Mouse (Mus musculus) liver (tissue): ENCODE data around the gene Rin1.
A peak's percentile ranks its signal among the peaks of the same experiment; 100 is the strongest.

Experiments
- DNase-seq: peaks from one replicate; pipeline ENCODE4 v3.0.0-alpha.2; 2020; ENCODE audit warnings: mixed read lengths

The Rin1 gene

DNA sequence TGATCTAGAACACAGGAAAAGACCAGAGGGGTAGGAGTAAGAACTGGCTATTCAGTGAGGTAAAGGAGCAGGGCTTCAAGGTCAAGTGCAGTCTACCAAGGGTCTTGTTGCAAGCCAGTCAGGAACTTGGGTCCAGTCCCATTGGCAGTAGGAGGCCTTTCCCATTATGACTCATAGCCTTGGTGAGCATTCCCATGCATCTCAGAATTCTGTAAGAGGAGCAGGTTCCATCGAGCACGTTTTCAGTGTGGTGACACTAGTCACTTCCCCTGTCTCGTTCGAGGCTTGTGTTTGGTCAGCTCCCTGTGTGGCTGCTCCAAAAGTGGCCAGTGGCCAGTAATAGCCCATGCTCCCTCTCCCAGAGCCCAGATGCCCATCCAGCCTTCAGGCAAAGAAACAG lies 4.8 kb upstream of the Rin1 start:
- no peak for DNase-seq

DNA sequence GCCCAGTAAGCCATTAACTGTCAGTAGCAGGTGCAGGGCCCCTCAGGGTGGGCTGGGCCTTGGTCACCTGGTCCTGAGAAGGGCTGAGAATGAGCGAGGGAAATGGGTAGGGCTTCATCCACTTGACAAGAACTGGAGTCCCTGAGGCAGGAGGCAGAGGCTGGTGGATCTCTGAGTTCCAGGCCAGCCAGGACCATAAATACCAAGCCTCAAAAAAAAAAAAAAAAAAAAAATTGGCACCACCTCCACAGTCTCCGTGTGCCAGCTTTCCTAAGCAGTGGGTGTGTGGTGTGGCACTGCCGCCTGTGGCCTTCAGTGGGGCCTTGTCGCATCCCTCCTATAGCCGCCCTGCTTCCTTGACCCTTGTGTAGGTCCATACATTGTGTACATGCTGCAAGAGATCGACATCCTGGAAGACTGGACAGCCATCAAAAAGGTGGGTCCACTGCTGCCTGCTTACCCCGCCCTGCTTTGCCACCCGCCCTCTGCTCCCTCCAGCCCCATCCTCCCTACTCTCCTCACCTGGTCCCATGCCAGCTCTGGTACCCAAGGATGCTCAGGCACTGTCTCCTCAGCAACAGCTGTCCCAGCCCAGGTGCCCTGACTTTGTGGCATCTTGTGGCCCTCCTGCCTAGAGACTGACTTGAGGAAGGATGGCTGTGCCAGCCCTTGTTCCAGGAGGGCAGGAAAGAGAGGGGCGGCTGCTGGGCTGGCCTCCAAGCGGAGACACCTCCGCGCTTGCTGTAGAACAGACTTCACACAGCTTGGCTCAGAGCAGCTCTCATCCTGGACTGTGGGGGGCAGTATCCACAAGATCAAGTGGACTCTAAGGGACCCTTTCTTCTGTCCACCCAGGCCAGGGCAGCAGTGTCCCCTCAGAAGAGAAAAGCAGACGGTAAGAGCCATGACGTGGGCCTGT lies 1.9 kb upstream of the Rin1 start:
- no peak for DNase-seq

DNA sequence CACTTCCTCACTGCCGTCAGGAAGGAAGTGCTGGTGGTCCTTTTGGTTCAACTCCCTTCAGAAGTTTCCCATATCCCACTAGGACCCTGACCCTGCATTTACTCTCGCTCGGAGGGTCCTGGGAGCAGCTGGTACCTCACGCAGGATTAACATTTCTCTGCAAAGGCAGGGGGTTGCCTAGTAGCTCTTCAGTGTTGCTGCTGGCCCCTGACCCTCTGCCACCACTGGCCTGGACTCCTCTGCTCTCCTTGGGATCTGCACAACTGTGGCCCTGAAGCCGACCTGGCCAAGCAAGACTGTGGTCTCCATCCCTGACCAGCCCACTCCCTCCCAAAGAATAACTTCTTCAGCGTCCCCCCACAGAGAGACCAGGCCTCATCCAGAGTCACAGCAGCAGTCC lies 956 bp upstream of the Rin1 start:
- DNase-seq, result no peak

DNA sequence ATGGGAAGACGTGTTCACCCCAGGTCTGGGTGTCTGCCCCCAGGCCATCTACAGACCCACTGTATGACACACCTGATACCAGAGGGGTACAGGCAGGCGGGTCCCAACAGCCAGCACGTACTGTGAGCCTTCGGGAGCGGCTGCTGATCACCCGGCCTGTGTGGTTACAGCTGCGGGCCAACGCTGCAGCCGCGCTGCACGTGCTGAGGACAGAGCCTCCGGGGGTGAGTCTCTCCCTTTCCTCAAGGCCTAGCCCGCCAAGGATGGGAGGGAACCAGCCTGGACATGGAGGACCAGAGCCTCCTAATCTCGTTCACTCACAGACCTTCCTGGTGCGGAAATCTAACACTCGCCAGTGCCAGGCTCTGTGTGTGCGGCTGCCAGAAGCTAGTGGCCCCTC lies 750 bp downstream of the Rin1 start:
- DNase-seq, result peak; percentile 17

DNA sequence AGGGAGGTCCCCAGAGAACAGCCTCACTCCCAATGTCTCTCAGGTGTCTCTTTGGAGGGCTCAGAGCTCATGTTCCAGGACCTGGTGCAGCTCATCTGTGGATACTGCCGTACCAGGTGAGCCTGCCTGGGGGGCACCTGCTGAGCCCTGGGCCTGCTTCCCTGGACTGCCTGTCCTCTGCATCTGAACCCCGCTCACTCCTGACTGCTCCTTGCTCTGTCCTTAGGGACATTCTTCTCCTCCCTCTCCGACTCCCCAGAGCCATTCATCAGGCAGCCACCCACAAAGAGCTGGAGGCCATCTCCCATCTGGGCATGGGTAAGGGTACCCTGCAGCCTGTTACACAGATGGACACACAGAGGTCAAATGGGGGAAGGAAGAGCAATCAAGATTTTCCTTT lies 1.2 kb downstream of the Rin1 start:
- no peak for DNase-seq

DNA sequence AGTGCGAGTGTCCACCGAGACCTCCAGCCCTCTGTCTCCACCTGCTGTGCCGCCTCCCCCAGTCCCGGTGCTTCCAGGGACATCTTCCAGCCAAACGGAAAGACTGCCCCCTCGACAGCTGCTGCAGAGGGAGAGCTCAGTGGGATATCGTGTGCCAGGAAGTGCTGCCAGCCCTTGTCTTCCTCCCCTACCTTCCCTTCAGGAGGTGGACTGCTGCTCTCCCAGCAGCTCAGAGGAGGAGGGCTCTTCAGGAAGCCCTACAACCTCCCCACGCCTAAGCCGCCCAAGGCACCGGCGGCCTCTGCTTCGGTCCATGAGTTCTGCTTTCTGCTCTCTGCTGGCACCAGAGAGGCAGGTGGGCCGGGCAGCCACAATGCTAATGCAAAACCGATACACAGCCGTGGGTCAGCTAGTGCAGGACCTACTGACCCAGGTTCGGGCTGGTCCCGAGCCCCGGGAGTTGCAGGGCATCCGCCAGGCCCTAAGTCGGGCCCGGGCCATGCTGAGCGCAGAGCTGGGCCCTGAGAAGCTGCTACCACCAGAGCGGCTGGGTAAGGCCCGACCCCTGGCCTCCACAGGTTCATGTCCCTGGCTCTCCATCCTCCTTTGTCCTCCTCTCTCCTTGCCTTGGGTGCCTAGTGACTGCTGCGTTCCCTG lies 2.0 kb downstream of the Rin1 start:
- no peak for DNase-seq

DNA sequence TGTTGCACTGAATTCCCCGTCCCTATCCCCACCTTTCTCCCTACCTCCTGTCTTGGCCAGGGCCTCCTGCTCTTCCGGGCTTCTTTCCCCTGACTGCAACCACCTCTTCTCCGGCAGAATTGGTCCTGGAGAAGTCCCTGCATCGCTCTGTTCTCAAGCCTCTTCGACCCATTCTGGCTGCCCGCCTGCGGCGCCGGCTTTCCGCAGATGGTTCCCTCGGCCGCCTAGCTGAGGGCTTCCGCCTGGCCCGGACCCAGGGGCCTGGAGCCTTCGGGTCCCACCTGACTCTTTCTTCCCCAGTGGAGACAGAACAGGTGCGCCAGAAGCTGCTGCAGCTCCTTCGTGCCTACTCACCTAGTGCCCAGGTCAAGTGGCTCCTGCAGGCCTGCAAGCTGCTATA lies 2.6 kb downstream of the Rin1 start:
- no peak for DNase-seq

DNA sequence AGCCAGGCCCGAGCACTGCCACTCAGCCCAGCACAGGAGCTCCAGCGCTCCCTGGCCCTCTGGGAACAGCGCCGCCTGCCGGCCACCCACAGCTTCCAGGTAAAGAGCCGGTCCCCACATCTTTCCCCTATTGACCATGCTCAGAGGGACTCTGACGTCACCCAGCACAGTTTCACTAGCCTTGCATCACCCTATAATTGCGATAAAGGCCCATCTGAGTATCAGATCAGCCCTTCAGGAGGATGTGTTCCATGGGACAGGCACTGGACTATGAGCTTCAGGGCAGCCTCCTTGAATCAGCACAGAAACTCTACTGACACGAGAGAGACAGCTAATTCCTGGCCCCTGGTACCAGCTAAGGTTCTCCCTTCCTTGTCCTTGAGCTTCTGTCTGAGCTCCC lies 3.6 kb downstream of the Rin1 start:
- peak; percentile 71 for DNase-seq

DNA sequence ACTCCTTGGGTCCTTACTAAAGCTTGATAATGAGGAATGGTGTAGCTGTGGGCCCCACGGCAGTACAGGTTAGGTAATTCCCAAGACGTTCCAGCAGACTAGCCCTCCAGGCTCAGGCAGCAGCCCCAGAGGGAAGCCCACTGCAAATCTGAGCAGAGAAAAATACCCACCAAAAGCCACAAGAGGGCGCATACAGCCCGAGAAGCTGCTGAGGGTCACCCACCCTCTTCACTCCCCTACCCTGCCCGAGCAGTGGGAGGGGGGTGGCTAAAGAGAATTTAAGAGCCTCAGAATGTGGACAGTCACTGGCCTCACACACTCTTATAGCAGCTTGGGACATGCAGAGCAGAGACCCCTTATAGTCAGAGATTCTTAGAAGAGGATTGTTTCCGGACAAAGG lies 6.0 kb downstream of the Rin1 start:
- peak; percentile 42 for DNase-seq

DNA sequence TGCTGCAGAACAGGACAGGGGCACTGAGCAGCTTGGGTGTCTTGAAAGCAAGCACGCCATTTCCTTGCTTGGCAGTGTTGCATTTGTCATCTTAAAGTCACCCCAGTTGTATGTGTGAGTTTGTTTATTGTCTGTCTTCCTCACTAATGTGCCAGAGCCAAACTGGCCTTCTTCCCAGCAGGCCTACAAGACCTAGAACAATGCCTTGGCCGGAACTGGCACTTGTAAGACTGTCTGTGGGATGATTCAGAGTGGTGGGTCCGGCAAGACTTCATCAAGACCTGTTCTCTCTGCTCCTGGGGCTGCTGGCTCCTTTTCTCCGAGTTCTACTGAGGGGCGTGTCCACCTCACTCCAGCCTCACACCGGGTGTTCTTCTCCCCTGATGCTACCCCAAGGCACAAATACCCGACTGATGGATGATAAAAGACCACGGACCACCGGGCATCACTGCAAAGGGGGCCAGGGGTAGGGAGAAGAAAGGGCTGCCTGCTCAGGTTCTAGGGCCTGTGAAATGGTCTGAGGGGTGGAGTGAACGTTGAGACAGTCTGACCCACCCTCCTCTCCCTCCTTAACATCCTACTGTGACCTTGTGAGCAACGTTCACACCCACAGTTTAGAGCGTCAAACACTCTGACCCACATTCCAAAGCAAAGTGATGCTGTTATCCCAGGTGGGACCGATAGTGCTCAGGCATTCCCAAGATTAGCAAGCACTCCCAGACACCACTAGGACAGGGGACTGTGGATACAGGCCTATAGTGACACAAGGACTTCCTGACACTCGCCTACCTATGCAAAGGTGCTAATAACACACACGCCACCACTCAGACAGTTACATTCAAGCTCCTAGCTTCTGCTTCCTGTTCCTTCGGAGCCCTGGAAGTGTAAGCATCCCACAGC lies 7.8 kb downstream of the Rin1 start:
- DNase-seq, result no peak

DNA sequence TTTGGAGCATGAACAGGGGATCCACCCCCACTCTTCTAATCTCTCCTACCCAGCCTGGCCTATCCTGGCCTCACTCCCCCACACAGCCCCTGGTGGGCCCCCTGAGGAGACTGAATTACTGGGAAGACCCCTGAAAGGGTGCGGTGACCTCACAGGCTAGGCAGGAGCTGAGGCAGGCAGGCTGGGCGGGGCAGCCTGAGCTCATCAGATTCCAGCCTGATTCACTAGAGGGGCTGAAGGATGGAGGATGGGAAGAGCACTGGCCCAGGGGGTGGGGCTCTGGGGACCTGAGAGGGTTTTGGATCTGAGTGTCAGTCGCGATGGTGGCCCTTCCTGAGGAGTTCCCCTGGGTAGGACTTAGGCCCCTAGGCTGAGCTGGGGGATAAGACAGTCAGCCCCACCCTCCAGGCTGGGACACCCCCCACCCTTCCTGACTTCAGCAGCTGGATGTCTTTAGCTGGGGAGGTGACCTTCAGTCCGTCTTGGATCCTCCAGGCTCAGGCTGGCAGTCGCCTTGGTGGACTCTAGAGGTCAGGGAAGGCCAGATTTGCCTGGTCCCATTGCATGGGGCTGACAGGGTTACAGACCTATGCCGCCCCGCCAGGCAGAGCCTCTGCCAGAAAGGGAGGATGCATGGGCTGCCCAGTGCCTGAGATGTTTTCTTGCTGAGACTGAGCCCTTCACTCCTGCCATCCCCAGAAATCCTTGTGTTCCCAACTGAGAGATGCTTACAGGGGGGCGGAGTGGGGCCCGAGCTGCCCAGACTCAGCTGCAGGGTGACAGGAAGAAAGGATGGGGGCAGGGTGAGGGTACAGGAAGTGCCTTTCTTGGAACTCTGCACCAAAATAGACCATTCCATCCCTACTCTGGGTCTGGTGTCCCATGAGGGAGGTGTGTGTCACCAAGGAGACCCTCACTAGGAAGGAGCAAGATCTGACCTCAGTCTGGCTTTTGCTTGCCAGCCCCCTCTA lies 8.8 kb downstream of the Rin1 start:
- peak; percentile 38 for DNase-seq

DNA sequence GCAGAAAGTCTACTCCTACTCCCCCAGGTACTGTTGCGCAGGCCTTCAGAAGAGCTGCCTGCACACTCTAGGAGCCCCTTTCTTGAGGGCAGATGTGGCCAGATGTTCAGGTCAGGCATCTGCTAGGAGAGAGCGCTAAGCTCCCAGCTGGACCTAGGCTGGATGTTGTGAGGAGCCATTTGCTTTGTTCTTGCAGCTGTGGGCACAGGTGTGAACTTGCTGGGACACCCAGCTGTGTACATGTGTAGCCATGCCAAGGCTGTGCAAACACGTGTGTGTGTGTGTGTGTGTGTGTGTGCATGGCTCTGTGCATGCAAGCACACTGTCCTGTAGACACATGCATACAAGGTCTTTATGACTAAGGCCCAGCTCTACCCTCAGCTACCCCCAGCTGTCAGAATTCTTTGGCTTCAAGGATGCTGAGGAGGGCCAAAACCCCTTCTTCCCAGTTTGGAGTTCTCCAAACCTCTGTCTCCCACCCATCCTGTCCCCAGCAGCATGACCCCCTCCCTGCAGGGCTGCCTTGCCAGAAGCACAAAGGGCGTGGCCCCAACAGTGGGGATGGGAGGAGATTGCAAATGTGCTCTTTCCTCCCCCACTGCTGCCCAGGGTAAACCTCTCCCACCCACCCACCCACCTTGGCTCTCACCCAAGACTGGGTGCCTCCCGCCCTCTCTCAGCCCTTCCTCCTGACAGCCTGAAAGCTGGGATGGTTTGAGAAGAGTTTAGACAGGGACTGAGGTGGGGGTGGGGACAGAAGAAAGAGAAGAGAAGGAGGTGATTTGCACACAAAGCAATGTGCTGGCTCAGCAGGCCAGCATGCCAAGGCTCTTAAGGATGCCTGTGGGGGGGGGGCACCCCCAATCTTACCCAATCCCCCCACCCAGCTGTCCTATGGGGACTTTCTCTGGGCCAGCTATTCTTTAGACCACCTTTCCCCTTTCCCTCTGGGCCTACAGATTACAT lies 10.4 kb downstream of the Rin1 start:
- DNase-seq, result peak; percentile 48

DNA sequence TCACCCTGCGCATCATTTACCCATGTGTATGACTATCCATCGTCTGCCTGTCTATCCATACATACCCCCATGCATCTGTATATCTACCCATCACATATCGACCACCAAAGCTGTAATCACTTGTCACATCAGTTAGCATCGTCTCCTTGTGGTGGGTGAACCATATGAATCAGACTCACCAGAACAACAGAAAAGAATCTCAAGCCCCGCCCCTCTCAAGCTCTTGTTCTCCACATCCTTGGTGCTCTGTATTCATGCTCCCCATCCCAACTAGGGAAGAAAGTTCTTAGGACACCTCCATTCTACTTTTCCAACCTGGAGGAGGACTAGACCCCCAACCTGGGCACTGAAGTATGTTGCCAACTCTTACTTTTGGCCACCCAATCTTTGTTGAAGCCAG lies 11.8 kb downstream of the Rin1 start:
- no peak for DNase-seq

DNA sequence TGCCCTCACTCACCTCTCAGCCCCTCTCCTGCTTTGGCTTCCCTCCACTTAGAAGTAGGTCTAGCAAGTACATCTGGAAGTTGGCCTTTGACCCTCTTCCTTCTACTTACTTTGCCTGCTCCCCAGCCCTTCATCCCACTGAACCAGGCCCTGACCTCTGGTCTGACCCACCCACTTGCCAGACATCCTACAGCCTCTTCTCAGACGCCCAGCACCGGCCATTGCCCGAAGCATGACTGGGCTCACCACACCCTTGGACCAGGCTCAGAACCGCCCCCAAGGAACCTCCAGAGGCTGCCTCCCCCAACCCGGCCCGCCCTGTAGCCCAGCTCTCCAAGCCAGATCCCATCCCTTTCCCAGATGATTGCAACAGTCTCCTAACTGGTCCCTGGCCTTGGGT lies 12.2 kb downstream of the Rin1 start:
- no peak for DNase-seq

DNA sequence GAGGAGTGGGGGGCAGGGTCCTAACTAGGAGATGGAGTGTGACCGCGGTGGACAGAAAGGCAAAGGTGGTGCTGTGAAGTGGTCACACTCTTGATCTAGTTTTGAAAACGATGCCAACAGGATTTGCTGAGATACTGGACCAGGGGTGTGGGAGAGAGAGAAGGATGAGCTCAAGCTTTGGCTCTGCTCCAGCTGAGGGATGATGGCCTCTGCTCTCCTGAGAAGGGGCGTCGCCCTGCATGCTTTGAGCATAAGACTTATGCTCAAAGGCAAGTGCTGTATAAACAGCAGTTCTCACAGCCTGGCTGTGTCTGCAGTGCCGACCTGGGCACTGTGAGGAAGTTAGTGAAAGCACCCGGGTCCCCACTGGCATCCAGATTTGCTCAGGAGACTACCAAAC lies 14.8 kb downstream of the Rin1 start:
- no peak for DNase-seq

DNA sequence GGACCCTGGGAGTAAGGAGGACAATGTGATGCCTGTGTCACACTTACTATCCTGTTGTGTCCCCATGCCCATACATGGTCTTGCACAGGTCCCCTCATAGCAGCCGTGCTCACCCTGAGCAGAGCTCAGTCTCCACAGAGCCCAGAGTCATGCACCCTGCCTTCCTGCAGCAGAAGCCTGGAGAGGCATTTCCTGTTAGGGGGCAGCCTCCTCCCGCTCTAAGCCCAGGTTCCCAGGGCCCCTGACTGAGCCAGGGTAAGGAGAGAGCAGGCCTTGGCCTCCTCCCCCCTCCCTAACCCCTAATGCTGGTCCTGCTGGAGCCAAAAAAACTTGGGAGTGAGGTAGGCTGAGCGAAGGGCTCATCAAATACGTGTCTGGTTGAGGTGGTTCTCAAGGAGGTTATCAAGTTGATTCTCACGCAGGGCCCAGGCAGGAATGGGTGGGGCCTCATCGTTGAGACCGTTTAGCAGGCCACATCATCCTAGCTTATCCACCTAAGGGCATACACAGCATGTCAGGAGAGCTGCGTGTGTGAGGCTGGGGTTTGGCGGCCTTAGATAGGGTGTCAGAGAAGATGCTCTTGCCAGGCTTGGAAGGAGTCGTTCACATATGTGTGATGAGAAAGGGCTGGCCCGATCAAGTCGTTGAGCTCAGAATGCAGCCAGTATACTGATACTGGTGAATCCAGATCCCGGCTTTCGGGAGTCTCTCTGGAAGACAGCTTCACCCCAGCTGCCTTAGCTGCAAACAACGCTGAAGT lies 16.9 kb downstream of the Rin1 start:
- peak; percentile 80 for DNase-seq

DNA sequence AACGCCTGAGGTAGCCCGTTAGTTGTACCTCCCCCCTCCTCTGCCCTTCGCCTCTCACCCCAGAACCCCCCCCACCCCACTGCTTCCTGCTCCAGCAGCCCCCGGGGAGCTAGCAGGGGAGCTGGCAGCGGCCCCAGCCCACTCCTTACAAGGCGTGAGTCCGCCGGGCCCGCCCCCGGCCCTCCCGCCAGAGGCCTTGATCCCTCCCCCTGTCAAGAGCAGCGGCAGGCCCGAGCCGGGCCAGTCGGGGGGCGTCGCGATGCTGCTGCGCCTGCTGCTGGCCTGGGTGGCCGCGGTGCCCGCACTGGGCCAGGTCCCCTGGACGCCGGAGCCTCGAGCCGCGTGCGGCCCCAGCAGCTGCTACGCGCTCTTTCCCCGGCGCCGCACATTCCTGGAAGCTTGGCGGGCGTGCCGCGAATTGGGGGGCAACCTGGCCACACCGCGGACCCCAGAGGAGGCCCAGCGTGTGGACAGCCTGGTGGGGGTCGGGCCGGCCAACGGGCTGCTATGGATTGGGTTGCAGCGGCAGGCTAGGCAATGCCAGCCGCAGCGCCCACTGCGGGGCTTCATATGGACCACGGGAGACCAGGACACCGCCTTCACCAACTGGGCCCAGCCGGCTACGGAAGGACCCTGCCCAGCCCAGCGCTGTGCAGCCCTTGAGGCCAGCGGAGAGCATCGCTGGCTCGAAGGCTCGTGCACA lies 17.7 kb downstream of the Rin1 start, which contains the start of gene Cd248:
Cd248 (plus strand) TSS at position 212 of the 703 bp plus-strand sequence.
- peak; percentile 74 for DNase-seq

DNA sequence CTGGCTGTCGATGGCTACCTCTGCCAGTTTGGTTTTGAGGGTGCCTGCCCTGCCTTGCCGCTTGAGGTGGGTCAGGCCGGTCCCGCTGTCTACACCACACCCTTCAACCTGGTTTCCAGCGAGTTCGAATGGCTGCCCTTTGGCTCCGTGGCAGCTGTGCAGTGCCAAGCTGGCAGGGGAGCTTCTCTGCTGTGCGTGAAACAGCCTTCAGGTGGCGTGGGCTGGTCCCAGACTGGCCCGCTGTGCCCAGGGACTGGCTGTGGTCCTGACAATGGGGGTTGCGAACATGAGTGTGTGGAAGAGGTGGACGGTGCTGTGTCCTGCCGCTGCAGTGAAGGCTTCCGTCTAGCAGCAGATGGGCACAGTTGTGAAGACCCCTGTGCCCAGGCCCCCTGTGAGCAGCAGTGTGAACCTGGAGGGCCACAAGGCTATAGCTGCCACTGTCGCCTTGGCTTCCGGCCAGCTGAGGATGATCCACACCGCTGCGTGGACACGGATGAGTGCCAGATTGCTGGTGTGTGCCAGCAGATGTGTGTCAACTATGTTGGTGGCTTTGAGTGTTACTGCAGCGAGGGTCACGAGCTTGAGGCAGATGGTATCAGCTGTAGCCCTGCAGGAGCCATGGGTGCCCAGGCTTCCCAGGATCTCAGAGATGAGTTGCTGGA lies 18.4 kb downstream of the Rin1 start:
- DNase-seq, result no peak

DNA sequence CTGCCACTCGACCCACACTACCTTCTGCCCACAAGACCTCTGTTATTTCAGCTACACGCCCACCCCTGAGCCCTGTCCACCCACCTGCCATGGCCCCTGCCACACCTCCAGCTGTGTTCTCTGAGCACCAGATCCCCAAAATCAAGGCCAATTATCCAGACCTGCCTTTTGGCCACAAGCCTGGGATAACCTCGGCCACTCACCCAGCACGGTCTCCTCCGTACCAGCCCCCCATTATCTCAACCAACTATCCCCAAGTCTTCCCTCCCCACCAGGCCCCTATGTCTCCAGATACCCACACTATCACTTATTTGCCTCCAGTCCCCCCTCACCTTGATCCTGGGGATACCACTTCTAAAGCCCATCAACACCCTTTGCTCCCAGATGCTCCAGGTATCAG lies 19.2 kb downstream of the Rin1 start:
- DNase-seq, result no peak
